Mouse (Mus musculus): ENCODE data around the gene Hba-a1.

- TF ChIP-seq CTCF (IDR thresholded peaks at IDR 0.05; ENCODE audit: control insufficient read depth, insufficient read depth, low read length) (no peak), POLR2A (IDR thresholded peaks at IDR 0.05; ENCODE audit: borderline replicate concordance, control insufficient read depth, low read depth, low read length) (no peak)
These were observed 47.8 kb downstream of the Hba-a1 start for GRCm38 (mm10) chr11:32331075-32331474.
